Mouse (Mus musculus) cerebellum, adult 2 months (tissue): ENCODE data around the gene Med23.

Experiments used
- CTCF ChIP-seq: fragments of 200-500 bp; IDR thresholded peaks from 2 replicates; pipeline ENCODE4 v1.5.1; 2011; ENCODE audit warnings: low read depth, mild to moderate bottlenecking, control low read depth, low read length, moderate library complexity, borderline replicate concordance; ENCODE audit not compliant: insufficient read depth
- POLR2A ChIP-seq: fragments of 200-500 bp; IDR thresholded peaks from 2 replicates; pipeline ENCODE4 v1.6.1; 2011; ENCODE audit warnings: low read length, control low read depth, borderline replicate concordance; ENCODE audit not compliant: insufficient read depth

DNA sequence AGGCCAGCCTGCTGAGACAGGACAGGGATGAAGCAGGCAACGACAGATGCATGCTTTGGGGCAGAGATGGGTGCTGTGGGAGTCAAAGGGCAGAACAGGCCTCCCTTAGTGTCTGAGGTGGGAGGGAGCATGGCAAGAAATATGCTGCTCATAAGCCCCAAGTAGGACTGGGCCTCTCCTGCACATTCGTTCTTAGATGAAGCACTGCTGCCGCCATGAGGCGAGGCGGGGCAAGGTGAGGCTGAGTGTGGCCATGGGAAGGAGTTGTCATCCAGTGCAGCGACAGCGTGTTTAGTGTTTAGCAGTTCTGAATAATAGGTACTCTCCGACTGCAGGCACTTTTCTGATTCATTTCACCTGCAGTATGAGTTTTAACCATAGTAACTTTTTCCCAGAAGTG, 26.1 kb downstream of the Med23 start:
- TF ChIP-seq POLR2A (no peak), CTCF (peak; percentile 29; the same call in 1 of the 2 replicates)
